Mouse (Mus musculus): Measurements from ENCODE around the gene Otc. TPM values are rescaled to one million over a fixed set of nuclear protein-coding genes. Genes with fewer than 3 reads are reported as not detected.

Gene Otc
- polyA plus RNA-seq, 1 experiment, result not detected

DNA sequence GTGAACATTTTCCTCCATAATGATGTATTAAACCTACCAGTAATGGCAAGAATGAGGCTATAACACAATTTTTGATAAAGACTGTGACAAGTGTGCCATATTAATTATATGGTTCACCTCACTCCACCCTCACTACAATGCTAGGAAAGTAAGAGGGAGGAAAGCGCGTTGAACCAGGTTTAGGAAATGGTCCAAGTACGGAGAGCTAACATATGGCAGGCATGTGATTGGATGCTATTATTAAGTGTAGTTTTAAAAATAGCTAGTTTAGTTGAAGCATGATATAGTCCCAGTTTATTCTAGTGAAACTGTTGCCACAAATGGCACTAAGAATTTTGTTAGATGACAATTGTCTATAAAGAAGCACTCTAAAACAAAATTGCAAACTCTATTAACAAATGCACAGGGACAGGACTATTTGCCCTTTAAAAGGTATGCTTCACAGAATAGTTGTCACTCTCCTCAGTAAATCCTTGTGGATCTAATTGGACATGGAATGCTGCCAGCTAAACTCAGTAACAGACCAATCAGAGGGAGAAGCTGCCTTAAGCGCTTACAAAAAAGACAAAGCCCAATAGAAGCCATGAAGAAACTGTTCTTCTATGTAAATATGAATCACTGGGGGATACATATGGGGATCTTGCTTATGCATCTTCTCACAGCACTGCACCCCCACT lies 16.8 kb downstream of the Otc start:
- no peaks in the 10 kb centered on the region for H3K36me3 ChIP-seq (ENCODE audit: control insufficient read depth, insufficient read depth, low read length)
- H3K27ac ChIP-seq (ENCODE audit: control insufficient read depth, insufficient read depth, low read length), result no peak overlapping the region
- H3K4me3 ChIP-seq (ENCODE audit: control insufficient read depth, insufficient read depth, low read length), result no peak overlapping the region
- no peak for DNase-seq
- no peak for TF ChIP-seq POLR2A (IDR thresholded peaks at IDR 0.05; ENCODE audit: control insufficient read depth, extremely low read depth, insufficient read depth, low read length, poor library complexity)
- no peak for TF ChIP-seq CTCF (IDR thresholded peaks at IDR 0.05; ENCODE audit: borderline replicate concordance, control insufficient read depth, extremely low read depth, insufficient read depth, low read length, poor library complexity)
- WGBS, result 94% methylated on average over 4 of the region's 4 CpGs
- no peaks in the 10 kb centered on the region for H3K27me3 ChIP-seq (ENCODE audit: control insufficient read depth, insufficient read depth, low read length)
- no peaks in the 10 kb centered on the region for H3K4me1 ChIP-seq (replicated peaks; ENCODE audit: control insufficient read depth, insufficient read depth, low read length)

DNA sequence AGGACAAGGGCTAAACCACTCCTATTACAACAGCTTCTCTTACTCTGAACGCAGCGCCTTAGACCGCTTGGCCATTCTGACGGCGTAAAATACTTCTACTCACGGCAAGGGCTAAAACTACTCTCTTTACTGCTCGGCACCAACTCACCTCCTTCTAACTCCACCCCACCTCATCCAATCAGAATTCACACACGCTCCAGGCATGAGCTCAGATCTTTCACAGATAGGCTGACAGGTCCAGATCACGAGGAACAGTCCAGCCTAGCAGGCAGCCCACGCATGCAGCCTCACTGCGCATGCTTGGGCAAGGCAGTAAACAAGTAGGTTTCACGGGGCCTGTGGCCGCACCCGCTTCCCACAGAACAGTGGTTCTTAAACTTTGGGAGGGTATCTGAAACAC lies 45.2 kb downstream of the Otc start:
- no peak for DNase-seq
- Histone ChIP-seq H3K27me3 (ENCODE audit: control insufficient read depth, insufficient read depth, low read length) (no peaks in the 10 kb centered on the region), H3K36me3 (ENCODE audit: control insufficient read depth, insufficient read depth, low read length) (no peaks in the 10 kb centered on the region), H3K4me1 (replicated peaks; ENCODE audit: control insufficient read depth, insufficient read depth, low read length) (no peaks in the 10 kb centered on the region), H3K27ac (ENCODE audit: control insufficient read depth, insufficient read depth, low read length) (no peak overlapping the region), H3K4me3 (ENCODE audit: control insufficient read depth, insufficient read depth, low read length) (no peak overlapping the region)
- 97% methylated on average over 14 of the region's 14 CpGs for WGBS
- no peak for TF ChIP-seq POLR2A (IDR thresholded peaks at IDR 0.05; ENCODE audit: control insufficient read depth, extremely low read depth, insufficient read depth, low read length, poor library complexity)
- TF ChIP-seq CTCF (IDR thresholded peaks at IDR 0.05; ENCODE audit: borderline replicate concordance, control insufficient read depth, extremely low read depth, insufficient read depth, low read length, poor library complexity), result no peak

DNA sequence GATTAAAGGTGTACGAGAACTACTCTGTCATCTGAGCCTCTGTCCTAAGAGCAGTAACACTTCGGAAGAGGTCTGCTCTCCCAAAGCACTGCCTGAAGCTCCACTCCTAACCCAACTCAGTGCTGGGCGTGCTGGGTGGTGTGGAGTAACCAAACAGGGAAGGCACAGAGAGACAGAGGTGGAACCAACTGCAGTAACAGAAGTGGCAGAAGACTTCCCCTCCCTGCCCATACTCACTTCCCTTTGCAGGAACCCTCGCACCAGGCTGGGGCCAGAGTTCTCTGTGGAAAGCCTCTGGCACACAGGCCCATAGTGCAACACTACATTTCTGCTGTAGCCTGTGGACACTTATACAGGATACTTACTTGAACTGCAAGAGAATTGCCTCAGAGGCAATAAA lies 66.1 kb downstream of the Otc start:
- H3K4me1 ChIP-seq (replicated peaks; ENCODE audit: control insufficient read depth, insufficient read depth, low read length), result no peaks in the 10 kb centered on the region
- H3K27me3 ChIP-seq (ENCODE audit: control insufficient read depth, insufficient read depth, low read length), result no peaks in the 10 kb centered on the region
- H3K27ac ChIP-seq (ENCODE audit: control insufficient read depth, insufficient read depth, low read length), result no peak overlapping the region
- WGBS, result 52% methylated on average over 4 of the region's 4 CpGs
- no peak overlapping the region for H3K4me3 ChIP-seq (ENCODE audit: control insufficient read depth, insufficient read depth, low read length)
- DNase-seq, result no peak
- TF ChIP-seq POLR2A (IDR thresholded peaks at IDR 0.05; ENCODE audit: control insufficient read depth, extremely low read depth, insufficient read depth, low read length, poor library complexity) (no peak), CTCF (IDR thresholded peaks at IDR 0.05; ENCODE audit: borderline replicate concordance, control insufficient read depth, extremely low read depth, insufficient read depth, low read length, poor library complexity) (no peak)
- H3K36me3 ChIP-seq (ENCODE audit: control insufficient read depth, insufficient read depth, low read length), result no peaks in the 10 kb centered on the region

DNA sequence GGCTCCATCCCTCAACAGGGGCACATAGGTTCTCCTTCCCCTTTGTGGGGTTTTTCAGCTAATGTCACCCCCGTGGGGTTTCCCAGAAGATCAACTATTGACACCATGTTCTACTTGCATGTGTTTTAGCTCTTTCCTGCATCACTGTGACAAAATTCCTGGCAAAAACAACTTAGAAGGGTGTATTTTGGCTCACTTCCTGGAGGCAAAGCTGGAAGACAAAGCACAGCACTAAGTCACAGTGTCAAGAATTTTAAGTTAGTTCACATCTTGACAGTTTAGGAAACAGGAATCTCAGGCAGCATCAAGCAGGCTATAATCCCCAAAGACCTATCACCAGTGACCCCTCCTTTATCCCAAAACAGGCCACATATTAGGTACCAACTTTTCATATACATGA lies 78.1 kb downstream of the Otc start:
- no peaks in the 10 kb centered on the region for H3K36me3 ChIP-seq (ENCODE audit: control insufficient read depth, insufficient read depth, low read length)
- H3K27me3 ChIP-seq (ENCODE audit: control insufficient read depth, insufficient read depth, low read length), result no peaks in the 10 kb centered on the region
- H3K4me3 ChIP-seq (ENCODE audit: control insufficient read depth, insufficient read depth, low read length), result no peak overlapping the region
- TF ChIP-seq POLR2A (IDR thresholded peaks at IDR 0.05; ENCODE audit: control insufficient read depth, extremely low read depth, insufficient read depth, low read length, poor library complexity), result no peak
- TF ChIP-seq CTCF (IDR thresholded peaks at IDR 0.05; ENCODE audit: borderline replicate concordance, control insufficient read depth, extremely low read depth, insufficient read depth, low read length, poor library complexity), result no peak
- H3K27ac ChIP-seq (ENCODE audit: control insufficient read depth, insufficient read depth, low read length), result no peak overlapping the region
- H3K4me1 ChIP-seq (replicated peaks; ENCODE audit: control insufficient read depth, insufficient read depth, low read length), result no peaks in the 10 kb centered on the region
- no peak for DNase-seq
- 65% methylated on average over 1 of the region's 1 CpGs for WGBS

DNA sequence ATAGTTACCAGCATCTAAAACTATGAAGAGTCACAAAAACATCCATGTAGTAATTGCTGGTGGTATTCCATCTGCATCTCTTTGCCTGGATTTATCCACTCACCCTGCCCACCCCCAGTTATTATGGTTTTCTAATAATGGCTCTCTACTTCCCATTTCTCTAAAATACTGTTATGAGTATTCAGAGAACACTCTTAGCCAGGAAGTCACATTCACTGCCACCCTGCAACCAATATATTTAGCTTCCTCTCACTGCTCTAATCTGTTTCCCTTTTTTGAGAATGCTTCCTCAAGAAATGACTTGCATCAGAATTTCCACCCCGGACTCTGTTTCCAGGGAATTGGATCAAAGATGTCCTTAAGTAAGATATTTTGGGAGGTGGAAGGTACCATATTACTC lies 79.6 kb downstream of the Otc start:
- H3K4me1 ChIP-seq (replicated peaks; ENCODE audit: control insufficient read depth, insufficient read depth, low read length), result no peaks in the 10 kb centered on the region
- no peak overlapping the region for H3K27ac ChIP-seq (ENCODE audit: control insufficient read depth, insufficient read depth, low read length)
- no peak for DNase-seq
- WGBS, result 16% methylated on average over 1 of the region's 1 CpGs
- H3K36me3 ChIP-seq (ENCODE audit: control insufficient read depth, insufficient read depth, low read length), result no peaks in the 10 kb centered on the region
- TF ChIP-seq CTCF (IDR thresholded peaks at IDR 0.05; ENCODE audit: borderline replicate concordance, control insufficient read depth, extremely low read depth, insufficient read depth, low read length, poor library complexity), result no peak
- TF ChIP-seq POLR2A (IDR thresholded peaks at IDR 0.05; ENCODE audit: control insufficient read depth, extremely low read depth, insufficient read depth, low read length, poor library complexity), result no peak
- no peak overlapping the region for H3K4me3 ChIP-seq (ENCODE audit: control insufficient read depth, insufficient read depth, low read length)
- no peaks in the 10 kb centered on the region for H3K27me3 ChIP-seq (ENCODE audit: control insufficient read depth, insufficient read depth, low read length)

DNA sequence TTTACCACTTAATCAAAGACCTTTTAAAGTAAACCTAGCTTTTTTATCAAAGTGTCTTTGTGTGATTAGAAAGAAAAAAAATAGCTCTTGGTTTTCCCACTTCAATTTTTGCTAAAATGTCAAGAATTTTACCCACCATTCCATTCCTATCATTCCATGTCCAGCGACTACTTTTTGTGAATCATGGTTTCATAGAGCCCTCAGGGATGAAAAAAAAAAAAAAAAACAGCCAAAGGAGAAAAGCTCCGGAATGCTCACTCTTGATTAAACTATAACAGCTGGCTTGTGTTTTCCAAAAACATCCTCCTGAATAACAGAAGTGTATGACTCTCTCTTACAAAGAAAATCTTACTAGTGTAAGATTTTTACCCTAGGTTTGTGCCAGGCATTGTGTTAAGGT lies 84.7 kb downstream of the Otc start:
- DNase-seq, result no peak
- Histone ChIP-seq H3K36me3 (ENCODE audit: control insufficient read depth, insufficient read depth, low read length) (no peaks in the 10 kb centered on the region), H3K27ac (ENCODE audit: control insufficient read depth, insufficient read depth, low read length) (no peak overlapping the region), H3K27me3 (ENCODE audit: control insufficient read depth, insufficient read depth, low read length) (no peaks in the 10 kb centered on the region), H3K4me1 (replicated peaks; ENCODE audit: control insufficient read depth, insufficient read depth, low read length) (no peaks in the 10 kb centered on the region), H3K4me3 (ENCODE audit: control insufficient read depth, insufficient read depth, low read length) (no peak overlapping the region)
- TF ChIP-seq POLR2A (IDR thresholded peaks at IDR 0.05; ENCODE audit: control insufficient read depth, extremely low read depth, insufficient read depth, low read length, poor library complexity) (no peak), CTCF (IDR thresholded peaks at IDR 0.05; ENCODE audit: borderline replicate concordance, control insufficient read depth, extremely low read depth, insufficient read depth, low read length, poor library complexity) (no peak)
- whole genome bisulfite sequencing, result 78% methylated on average over 2 of the region's 2 CpGs

DNA sequence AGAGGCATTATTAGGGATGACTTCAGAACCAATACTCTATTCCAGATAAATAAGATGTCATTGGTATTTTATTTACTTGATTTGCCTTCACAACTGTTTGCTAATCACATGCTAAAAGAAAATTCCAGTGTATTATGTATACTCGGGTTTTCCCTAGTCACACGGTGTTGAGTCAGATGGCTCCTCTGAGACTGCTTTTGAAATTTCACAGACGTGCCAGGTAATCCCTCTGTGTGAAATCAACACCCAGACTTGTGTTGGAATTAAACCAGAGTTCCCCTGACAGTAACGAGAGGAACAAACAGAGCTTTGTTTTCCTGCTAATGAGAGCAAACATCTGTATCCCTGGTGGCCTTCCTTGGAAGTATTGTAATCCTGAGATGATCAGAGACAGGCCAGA lies 103.8 kb downstream of the Otc start:
- no peak for DNase-seq
- Histone ChIP-seq H3K27me3 (ENCODE audit: control insufficient read depth, insufficient read depth, low read length) (no peaks in the 10 kb centered on the region), H3K36me3 (ENCODE audit: control insufficient read depth, insufficient read depth, low read length) (no peaks in the 10 kb centered on the region), H3K4me3 (ENCODE audit: control insufficient read depth, insufficient read depth, low read length) (no peak overlapping the region), H3K27ac (ENCODE audit: control insufficient read depth, insufficient read depth, low read length) (no peak overlapping the region), H3K4me1 (replicated peaks; ENCODE audit: control insufficient read depth, insufficient read depth, low read length) (no peaks in the 10 kb centered on the region)
- 80% methylated on average over 4 of the region's 4 CpGs for WGBS
- TF ChIP-seq CTCF (IDR thresholded peaks at IDR 0.05; ENCODE audit: borderline replicate concordance, control insufficient read depth, extremely low read depth, insufficient read depth, low read length, poor library complexity) (no peak), POLR2A (IDR thresholded peaks at IDR 0.05; ENCODE audit: control insufficient read depth, extremely low read depth, insufficient read depth, low read length, poor library complexity) (no peak)

Other genes starting within 250 kb of the Otc start
- 2.3 and 2.6 TPM in 2 replicates for gene Srpx, start 134.6 kb upstream of the Otc start, polyA plus RNA-seq (2012; rRNA removed)
- 2.0 and 2.1 TPM in 2 replicates for gene Rpgr, start 35.4 kb upstream of the Otc start, polyA plus RNA-seq (2012; rRNA removed)
- gene Tspan7, start 232.9 kb downstream of the Otc start, polyA plus RNA-seq (2012; rRNA removed), result 15.8 and 23.4 TPM in 2 replicates